Mouse (Mus musculus) erythroid progenitor cell, adult 5-6 weeks (primary cell): ENCODE data around the gene Bcl2l12. TPM values are rescaled to one million over a fixed set of nuclear protein-coding genes. Genes with fewer than 3 reads are reported as not detected.
A peak's percentile ranks its signal among the peaks of the same experiment; 100 is the strongest.

Experiments
- ATAC-seq: replicated peaks from 2 replicates; pipeline ENCODE4 v1.8.0; 2016; ENCODE audit warnings: moderate number of reproducible peaks, mild to moderate bottlenecking, moderate TSS enrichment, inconsistent platforms; ENCODE audit not compliant: poor library complexity, low FRiP score, severe bottlenecking
- total RNA-seq, 2 experiments: library from RNA; stranded (forward) in 1 of 2; stranded (reverse) in 1 of 2; fragments of 150-400 nt in 1 of 2; fragments of 186-747, 209-891 nt in 1 of 2; gene quantifications; 2 replicates each; pipeline versions ENCODE4 v1.2.3 to v1.2.4; 2015 to 2017; ENCODE audit warnings: low replicate concordance in 2 of 2

The Bcl2l12 gene
- total RNA-seq, 2 experiments from 2014 or later = 3.6 to 6.3 TPM

DNA sequence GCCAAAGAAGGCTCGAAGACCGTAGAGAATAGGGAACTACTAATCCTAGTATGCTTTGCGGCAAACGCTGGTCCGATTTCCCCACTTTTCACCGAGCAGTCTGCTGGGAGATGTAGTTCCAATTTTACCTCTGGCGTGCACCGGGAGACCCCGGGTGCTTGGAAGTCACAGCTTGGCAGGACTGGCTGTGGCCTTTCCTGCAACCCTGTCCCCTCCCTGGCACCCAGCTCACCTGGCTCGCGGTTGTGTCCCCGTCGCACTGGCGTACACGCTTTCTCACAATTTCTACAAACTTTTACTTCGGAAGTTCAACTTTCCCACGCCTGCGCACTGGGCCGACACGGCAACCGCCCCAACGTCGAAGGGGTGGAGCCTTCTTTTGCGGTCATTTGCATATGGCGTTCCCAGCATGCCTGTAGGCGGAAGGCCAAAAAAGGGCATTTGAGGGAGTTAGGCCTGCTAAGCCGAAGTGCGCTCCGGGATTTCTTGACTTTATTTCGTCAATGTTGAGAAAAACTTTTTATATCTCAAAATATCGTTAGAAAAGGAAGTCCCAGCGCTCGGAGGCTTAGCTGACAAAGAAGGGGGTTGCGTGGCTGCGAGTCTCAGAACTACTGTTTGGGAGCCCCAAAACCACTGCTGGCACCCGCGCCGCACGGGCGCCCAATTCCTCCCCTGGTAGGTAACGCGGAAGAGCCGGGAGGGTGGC lies 1.1 kb downstream of the Bcl2l12 start, which contains the start of gene Irf3:
Gene Irf3 (plus strand): TSS at position 418 of the 709 bp plus-strand sequence.
- ATAC-seq = peak; percentile 91

DNA sequence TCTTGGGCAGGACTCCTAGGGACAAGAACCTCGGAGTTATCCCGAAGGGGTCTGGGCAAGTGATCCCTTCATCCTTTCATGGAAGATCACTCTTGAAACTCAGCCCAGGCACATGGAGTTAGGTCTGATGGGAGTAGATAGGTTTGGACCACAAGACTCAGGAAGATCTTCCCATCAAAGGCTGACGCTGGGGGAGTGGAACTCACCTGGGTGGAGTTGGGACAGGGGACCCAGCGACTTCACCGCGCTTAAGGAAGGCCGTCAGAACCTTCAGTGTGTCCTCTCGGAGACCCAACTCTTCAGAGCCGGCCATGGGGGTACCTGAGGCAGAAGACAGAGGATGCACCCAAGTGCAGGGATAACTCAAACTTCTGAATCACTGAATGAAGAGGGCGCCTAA lies 1.8 kb downstream of the Bcl2l12 start:
- 0 out of 2 replicates have a peak, but pooled peaks have one; percentile 6 for ATAC-seq

DNA sequence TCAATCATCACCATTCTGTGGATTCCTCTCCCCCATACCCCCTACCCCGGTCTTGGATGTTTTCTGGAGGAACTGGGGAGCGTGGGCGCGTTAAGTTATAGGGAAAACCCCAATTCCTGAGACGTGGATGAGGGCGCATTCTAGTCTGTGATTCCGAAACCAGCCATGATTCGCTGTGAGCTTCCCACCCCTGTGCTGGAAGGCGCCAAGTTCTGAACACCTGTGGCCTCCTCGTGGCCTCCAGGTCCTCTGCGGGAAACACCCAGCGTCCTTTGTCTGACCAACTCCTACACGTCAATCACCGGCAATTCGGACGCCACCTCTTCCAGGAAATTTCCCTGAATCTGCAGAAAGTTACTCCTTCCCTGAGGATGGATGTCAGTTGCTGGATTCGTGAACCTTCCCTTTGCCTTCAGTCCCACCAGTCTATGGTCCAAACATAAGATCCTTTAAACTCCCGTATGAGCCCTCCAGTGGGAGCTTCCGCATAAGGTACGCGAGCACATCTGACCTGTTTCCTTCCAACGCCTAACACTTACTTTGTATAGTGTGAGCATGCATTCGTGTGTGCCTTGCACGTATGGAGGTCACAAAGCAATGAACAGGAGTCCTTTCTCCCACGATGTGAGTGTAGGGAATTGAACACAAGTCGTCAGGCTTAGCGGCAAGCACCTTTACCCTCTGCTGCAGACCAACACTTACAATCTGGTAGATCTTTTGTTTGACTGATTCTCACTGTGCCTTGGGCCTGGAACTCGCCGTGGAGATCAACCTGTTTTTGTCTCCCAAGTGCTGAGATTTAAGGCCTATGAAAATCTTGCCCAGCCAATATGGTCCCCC lies 11.4 kb downstream of the Bcl2l12 start:
- ATAC-seq = peak; percentile 43

DNA sequence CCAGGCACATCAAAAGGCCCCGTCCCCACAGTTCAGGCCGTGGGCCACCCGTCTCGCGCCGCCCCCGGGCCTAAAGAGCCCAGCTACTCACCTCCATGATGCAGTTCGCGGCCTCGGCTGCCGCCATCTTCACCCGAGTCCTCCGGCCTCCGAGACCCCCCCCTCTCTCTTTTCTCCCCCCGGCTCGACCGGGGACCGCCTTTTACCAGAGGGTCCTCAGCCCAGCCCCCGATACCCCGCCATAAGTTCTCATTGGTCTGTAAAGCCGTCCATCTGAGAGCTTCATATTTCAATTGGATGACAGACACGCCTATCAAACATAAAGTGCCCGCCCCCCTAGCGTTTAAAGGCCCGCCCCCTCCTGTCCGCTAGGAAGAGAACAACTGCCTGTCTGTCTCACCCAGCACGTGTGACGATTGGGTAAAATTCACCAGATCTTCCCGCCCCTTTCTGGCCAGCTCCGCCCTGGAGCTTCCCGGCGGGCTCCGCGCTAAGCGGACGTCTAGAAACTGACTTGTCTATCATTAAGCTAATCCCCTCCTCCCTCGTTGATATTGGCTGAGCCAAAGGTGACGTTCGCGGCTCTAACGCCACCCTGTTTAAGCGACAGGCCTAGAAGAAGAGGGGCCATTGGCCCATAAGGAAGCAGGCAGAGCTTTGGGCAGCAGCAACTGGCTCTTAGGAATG lies 12.2 kb downstream of the Bcl2l12 start, which contains the start of gene Prmt1:
Gene Prmt1 (minus strand): TSS at position 377 of the 687 bp plus-strand sequence.
- ATAC-seq = peak; percentile 89

DNA sequence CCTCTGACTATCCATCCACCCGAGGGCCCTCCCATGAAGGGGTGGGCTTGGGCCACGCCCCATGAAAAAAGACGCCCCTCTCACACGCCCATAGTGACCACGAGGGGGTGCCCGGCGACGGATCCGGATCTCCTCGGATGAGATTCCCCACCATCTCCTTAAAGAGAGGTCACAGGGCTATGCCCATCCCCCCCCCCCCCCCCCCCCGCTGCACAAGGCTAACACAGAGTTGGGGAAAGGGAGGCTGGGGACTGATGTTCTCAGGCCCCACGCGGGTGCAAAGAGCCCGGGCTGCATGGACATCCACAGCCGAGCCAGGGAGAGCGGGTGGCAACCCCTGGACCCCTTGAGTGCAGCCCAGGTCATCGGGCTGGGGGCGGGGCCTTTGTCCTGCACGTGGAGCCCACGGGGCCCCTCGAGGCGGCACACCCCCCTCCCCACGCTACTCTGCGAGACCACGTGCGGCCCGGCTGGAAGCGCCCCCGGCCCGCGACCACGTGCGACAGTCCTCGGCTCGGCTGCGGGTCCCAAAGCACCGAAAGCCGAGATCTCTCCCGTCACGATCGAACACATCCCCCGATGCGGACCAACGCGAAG lies 12.8 kb downstream of the Bcl2l12 start:
- ATAC-seq = no peak

DNA sequence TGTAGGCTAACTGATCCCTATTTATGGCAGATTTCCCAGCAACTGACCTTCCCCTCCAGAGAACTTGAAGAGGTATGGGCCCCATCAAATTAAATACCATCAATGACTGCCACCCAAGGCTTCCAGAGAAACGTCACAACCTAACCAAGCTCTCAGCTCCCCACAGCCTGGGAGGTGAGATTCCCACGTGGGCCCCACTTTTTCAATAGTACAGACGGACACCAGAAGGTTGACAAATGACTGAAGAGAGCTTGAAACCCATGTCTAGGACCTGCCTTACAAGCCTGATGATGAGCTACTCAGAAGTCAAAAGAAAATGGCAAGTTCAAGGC lies 13.7 kb downstream of the Bcl2l12 start:
- ATAC-seq = no peak

DNA sequence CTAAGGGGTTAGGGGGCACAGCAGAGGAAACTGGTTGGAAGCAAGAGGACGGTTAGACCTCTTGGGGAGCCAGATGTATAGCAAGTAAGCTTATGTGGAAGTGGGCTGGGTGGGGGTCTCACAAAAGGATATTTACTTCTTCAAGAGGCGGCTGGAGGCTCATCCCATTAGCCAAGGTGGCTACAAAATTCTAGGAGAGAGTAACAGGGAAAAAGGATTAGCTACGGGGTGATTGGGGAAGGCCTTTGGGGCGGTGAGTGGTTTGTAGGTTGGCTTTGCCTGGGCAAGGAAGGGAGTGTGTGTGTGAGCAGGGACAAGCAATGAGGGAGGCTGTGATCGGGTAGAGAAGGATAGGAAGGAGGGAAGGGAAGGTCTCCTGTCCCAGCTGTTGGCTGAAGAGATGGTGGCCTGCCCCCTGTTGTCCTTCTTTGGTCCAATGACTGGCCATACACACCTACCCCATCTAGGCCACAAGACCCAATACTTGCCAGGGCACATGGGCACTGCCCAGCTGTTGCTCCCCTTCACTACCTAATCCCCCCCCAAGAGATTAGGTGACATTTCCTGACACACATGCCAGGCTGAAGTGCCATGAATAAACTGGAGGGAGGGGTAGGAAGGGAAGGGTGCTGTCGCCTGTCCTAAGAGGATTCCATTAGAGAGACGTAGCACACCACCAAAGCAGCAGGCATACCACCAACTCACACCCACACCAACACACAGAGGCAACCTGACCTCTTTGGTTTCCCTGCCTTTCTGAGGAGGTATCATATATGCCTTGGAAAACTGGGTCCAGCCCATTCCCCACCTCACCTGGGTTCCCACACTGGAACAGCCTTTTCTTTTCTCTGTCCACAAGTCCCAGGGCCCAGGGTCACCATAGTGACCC lies 14.3 kb downstream of the Bcl2l12 start:
- ATAC-seq = no peak

DNA sequence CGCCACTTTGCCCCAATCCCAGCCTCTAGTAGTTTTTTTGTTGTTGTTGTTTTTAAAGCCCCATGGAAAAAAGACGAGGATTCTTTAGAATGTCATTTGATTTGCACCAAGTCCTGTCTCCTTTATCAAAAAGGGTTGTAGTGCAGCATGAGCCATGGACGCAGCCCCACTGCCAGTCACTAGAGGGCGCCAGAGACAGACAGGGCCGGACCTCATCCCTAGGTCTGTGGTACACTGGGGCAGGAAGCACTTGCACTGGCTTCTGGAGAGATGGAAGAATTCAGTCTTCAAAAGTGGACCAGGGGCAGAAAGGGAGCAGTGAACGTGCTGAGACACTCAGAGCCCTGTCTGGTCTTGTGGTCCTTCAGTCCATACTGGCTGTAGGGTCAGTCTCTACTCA lies 15.4 kb downstream of the Bcl2l12 start:
- peak; percentile 51 for ATAC-seq

DNA sequence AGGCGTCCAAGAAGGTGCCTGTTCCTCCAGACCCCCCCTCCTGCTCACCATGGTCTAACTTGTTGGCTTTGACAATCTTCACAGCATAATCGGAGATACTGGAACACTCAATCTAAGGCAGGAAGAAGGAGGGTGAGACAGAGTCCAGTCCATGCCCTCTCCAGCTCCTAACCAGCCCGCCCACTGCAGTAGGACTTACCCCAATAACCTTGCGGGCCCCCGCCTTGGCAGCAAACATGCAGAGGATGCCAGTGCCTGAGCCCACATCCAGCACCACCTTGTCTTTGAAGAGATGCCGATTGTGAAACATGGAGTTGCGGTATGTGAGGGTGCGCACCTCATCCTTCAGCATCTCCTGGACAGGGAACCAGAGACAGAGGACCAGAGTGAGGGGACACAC lies 17.0 kb downstream of the Bcl2l12 start:
- ATAC-seq = no peak

DNA sequence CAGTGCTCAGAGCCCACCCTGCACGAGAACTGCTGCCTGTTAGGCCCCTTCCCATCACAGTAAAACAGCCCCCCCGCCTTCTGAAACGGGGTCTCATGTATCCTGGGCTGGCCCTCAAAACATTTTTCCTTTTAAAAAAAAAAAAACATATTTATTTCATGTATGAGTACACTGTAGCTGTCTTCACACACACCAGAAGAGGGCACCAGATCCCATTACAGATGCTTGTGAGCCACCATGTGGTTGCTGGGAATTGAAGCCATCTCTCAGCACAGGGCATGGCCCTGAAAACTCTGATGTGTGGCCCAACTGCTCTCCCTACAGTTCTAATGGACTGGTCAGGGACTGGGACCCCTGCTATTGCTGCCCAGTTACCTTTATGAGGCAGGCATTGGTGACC lies 20.2 kb downstream of the Bcl2l12 start:
- ATAC-seq = no peak

DNA sequence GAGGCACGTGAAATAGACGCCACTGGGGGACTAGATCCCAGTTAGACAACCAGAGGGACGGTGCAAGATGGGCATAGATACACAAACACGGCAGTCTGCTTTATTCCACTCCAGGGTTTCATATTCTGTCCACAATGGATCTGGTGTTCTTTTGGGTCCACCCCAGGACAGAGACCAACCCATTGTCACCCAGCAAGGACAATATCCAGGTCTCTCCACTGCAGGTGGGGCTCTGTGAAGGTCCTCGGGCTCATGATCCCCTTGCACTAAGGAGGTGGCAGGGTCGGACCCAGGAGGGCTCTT lies 23.4 kb downstream of the Bcl2l12 start:
- 0 out of 2 replicates have a peak, but pooled peaks have one; percentile 4 for ATAC-seq

DNA sequence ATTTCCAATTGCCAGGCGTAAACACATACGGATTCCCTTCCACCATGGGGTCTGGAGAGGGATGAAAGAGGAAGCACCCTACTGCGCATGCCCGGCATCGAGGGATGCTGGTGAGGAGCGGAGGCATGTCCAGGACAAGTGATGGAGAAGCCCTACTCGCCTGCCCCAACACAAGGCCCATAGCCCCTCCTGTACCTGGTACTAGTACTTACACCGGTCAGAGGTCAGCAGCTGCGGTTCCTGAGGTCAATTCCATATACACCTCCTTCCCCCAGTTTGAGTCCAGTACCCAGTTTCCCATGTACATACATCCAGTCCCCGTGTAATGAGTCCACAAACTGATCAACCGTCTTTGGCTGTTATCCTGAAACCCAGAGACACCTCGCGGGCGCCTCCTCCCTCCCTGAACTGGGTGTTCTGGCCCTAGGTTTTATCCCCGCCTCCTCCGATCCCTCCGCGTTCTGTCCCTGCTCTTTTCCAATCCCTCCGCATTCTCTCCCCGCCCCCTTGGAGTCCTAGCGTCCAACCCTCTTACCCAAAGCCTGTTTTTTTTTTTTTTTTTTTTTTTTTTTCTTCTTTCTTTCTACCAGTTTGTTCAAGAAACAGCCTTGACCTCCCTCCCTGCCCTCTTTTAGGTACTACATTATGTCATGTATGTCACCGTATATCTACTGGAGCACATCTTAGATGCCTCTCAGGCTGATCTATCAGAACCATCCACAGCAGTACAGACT lies 24.0 kb downstream of the Bcl2l12 start, which contains the start of gene Cpt1c:
Gene Cpt1c (minus strand): TSS at position 469 of the 734 bp plus-strand sequence.
- ATAC-seq = peak; percentile 87

DNA sequence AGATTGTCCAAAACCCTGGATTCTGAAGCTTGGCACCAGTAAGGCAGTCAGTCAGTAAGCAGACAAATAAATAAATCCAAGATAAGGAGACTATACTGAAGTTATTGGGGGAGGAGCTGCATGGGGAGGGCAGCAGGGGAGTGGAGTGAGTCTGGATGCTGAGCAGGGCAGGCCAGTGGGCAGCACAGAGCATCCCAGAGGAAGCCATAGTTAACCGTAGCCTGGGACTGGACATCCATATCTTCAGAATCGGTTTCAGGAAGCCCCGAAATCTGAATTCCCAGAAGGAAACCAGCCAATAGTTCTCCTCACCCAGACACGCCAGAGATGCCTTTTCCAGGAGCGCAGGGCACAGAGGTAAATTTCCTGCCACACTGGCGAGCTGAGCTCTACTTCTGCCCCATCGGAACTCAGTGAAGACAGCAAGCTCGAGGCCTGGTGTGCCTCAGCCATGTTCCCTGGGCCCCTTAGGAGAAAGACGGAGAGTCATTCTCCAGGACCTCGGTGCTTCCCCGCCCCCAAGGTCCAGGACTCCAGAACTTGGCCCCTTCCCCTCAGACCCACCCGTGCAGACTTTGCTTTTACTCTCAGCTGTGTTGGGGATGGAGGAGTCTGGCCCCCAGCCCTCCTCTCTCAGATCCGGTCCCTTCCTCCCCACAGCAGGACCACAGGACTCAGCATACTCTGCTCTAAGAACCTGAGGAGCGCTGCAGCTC lies 24.9 kb downstream of the Bcl2l12 start:
- no peak for ATAC-seq

DNA sequence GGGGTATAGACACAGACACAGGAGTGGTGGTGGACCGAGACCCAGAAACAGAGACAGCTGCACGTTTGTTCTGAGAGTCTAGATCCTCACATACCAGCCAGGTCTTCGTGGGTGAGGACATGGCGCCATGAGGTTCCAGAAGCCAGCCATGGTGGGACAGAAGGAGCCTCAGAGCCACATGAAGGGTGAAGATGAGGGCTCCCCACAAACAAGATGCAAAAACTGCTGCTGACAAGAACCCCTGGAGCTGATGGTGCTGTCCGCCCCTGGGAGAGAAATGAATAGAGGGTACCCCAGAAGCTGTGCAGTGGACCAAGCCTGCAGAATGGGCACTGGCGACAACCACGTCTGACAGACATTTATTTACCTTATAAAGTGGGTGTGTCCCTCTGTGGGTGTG lies 27.4 kb downstream of the Bcl2l12 start:
- ATAC-seq = no peak

DNA sequence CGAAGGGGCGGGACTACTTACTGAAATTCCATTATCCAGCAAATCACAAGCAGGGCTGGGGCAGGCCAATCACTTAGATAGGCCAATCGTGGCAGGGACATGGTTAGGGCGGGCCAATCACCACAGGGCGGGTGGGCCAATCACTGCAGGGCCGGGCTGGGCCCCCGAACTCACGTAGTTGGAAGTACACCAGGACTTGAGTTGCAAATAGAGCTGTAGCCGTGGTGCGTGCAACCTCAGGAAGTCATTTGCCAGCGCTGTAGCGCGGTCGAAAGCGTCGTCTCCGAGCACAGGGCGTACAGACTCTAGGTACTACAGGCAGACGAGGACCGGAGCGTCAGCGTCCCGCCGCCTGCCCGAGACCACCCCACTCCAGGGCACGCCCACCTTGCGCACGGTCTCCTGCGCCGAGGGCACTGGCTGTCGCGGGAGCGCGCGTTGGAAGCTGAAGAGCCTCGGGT lies 28.3 kb downstream of the Bcl2l12 start:
- ATAC-seq = no peak

DNA sequence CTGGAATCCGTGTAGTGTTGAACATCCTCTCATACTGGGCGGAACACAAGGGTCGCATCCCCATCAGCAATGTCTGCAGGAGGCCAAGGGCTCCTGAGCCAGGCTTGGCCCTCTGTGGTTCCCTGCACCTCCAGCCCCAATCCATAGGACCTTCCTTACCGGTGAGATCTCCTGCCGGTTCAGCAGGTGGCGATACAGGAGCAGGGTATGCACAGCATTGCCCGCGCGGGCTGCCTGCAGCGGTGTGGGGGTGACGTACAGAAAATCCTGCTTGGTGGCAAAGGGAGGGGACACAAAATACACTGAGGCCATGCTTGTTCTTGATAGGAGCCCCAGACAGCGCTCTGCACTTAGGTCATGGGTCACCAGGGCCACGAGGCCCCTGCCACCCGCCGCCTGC lies 31.9 kb downstream of the Bcl2l12 start:
- ATAC-seq = no peak

DNA sequence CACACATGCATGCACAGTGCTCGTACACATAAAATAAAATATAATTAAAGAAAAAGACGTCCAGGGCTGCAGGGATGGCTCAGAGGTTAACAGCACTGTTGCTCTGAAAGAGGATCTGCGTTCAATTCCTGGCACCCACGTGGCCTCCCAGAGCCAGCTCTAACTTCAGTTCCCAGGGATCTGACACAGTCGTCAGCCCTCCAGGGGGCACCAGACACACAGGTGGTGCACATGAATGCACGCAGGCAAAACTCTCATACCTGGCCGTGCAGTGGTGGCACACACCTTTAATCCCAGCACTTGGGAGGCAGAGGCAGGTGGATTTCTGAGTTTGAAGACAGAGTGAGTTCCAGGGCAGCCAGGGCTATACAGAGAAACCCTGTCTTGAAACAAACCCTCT lies 32.5 kb downstream of the Bcl2l12 start:
- no peak for ATAC-seq

DNA sequence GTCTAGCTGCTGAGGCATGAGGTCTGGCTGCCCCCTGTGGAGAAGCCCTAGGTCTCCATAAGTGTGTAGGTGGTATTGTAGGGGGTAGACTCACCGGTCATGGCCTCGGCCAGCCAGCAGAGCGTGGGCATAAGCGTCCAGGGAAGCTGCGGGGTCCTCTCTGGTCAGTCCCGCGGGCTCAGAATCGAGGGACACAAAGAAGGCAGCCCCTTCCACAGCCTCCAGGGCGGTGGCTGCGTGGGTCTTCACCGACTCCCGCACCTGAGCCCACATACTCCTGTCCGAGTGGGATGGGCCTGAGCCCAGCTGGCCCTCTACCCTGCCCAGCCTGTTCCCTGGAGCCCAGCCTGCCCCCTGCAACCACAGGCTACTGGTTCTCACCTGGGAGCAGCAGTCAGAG lies 33.5 kb downstream of the Bcl2l12 start:
- no peak for ATAC-seq
